Mouse (Mus musculus) embryonic facial prominence, embryonic 11.5 days (tissue): ENCODE data around the gene Psme1. TPM values are rescaled to one million over a fixed set of nuclear protein-coding genes. Genes with fewer than 3 reads are reported as not detected.
A peak's percentile ranks its signal among the peaks of the same experiment; 100 is the strongest.

ENCODE experiments used
- ATAC-seq: fragments of 200-750 bp; cut with Nextera tagmentation; replicated peaks from 2 replicates; pipeline ENCODE4 v1.8.0; 2017; ENCODE audit warnings: low read depth; ENCODE audit not compliant: insufficient number of reproducible peaks, low FRiP score, low TSS enrichment
- DNase-seq: peaks from one replicate; pipeline ENCODE4 v3.0.0-alpha.2; 2015; ENCODE audit warnings: low spot score
- H3K27ac ChIP-seq: fragments of 300-500 bp; sonication (generic); replicated peaks from 2 replicates; pipeline ENCODE4 v1.5.1; 2014; ENCODE audit warnings: mild to moderate bottlenecking, low read depth, low read length, control low read depth
- H3K27me3 ChIP-seq: fragments of 300-500 bp; sonication (generic); 2 replicates; pipeline ENCODE4 v1.6.1; 2014; ENCODE audit warnings: mild to moderate bottlenecking, low read length, moderate library complexity, mixed read lengths; ENCODE audit not compliant: control insufficient read depth, insufficient read depth
- H3K36me3 ChIP-seq: fragments of 300-500 bp; sonication (generic); replicated peaks from 2 replicates; pipeline ENCODE4 v1.6.1; 2014; ENCODE audit warnings: low read depth, mild to moderate bottlenecking, low read length, moderate library complexity, mixed read lengths; ENCODE audit not compliant: control insufficient read depth, insufficient read depth
- H3K4me1 ChIP-seq: fragments of 300-500 bp; sonication (generic); 2 replicates; pipeline ENCODE4 v1.6.1; 2014; ENCODE audit warnings: low read length, mixed read lengths; ENCODE audit not compliant: control insufficient read depth, insufficient read depth
- H3K4me2 ChIP-seq: fragments of 300-500 bp; sonication (generic); 2 replicates; pipeline ENCODE4 v1.6.1; 2014; ENCODE audit warnings: low read depth, mild to moderate bottlenecking, control low read depth, low read length, moderate library complexity
- H3K4me3 ChIP-seq: fragments of 300-500 bp; sonication (generic); 2 replicates; pipeline ENCODE4 v1.5.1; 2014; ENCODE audit warnings: low read depth, low read length, control low read depth
- H3K9ac ChIP-seq: fragments of 300-500 bp; sonication (generic); replicated peaks from 2 replicates; pipeline ENCODE4 v1.6.1; 2014; ENCODE audit warnings: mild to moderate bottlenecking, control low read depth, low read length
- H3K9me3 ChIP-seq: fragments of 300-500 bp; sonication (generic); replicated peaks from 2 replicates; pipeline ENCODE4 v1.6.1; 2016; ENCODE audit warnings: mild to moderate bottlenecking, low read length, inconsistent platforms, mixed read lengths; ENCODE audit not compliant: control insufficient read depth
- WGBS: fragments of 180-500 bp; shearing (Covaris S2); extraction: QIAGEN DNeasy Blood & Tissue Kit; methylation state at CpG from one replicate; pipeline ENCODE4 v1.1.7; 2014; 5-methylcytosine and 5-hydroxymethylcytosine counted together
- polyA plus RNA-seq: library from polyadenylated mRNA; unstranded; fragments of >200 nt; fragmentation: Nextera tagmentation; extraction: Ambion mirVana; gene quantifications from 2 replicates; pipeline ENCODE4 v1.2.1, GENCODE M21; 2014

Psme1 gene
- polyA plus RNA-seq, 1 experiment from 2014 or later: 139 TPM

DNA sequence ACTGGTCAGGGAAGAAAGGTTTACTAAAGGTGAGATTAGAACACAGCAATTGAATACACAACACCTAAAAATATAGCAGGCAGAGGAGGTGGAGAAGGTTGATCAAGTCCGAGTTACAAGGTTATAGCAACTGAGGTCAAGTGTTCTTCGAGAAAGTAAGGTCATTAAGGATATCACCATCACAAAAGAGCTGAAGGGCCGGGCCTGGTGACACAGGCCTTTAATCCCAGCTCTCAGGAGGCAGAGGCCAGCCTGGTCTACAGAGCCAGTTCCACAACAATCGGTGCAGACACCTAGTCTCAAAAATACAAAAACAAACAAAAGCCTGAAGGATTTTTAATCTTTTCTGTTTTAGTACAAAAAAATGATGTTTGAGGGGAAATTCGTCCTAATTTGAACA, 26.6 kb upstream of the Psme1 start:
- H3K27me3 ChIP-seq: no peaks in the 10 kb centered on the region
- no peaks in the 10 kb centered on the region for H3K4me1 ChIP-seq
- no peak overlapping the region for H3K4me3 ChIP-seq
- no peaks in the 10 kb centered on the region for H3K9me3 ChIP-seq
- WGBS: 74% methylated on average over 5 of the region's 5 CpGs
- H3K4me2 ChIP-seq: no peak overlapping the region
- DNase-seq: no peak
- ATAC-seq: no peak
- no peak overlapping the region for H3K9ac ChIP-seq
- H3K36me3 ChIP-seq: no peaks in the 10 kb centered on the region; the same call in 1 of the 2 replicates
- H3K27ac ChIP-seq: no peak overlapping the region

DNA sequence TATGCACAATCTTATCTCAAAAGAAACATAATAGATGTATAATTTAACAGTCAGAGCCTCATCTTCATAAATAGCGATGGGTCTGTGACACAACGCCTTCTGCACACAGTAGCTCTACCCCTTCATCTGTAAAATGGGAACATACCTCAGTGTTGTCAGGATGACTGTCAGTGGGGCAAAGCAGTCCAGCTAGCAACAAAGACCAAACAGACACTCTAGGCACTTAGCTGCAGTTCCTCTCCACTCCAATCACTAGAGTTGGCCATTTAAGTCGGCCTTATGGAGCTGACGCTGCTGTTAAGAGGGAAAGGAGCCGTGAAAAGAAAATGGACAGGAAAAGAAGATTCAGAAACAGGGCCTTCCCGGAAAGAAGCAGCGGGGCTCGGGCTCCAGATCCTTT, 26.1 kb upstream of the Psme1 start:
- no peaks in the 10 kb centered on the region; the same call in 1 of the 2 replicates for H3K36me3 ChIP-seq
- no peak overlapping the region for H3K4me3 ChIP-seq
- no peak overlapping the region for H3K4me2 ChIP-seq
- ATAC-seq (no peak), DNase-seq (no peak)
- no peak overlapping the region for H3K9ac ChIP-seq
- H3K27me3 ChIP-seq: no peaks in the 10 kb centered on the region
- H3K4me1 ChIP-seq: no peaks in the 10 kb centered on the region
- no peak overlapping the region for H3K27ac ChIP-seq
- WGBS: 92% methylated on average over 8 of the region's 8 CpGs
- H3K9me3 ChIP-seq: no peaks in the 10 kb centered on the region

DNA sequence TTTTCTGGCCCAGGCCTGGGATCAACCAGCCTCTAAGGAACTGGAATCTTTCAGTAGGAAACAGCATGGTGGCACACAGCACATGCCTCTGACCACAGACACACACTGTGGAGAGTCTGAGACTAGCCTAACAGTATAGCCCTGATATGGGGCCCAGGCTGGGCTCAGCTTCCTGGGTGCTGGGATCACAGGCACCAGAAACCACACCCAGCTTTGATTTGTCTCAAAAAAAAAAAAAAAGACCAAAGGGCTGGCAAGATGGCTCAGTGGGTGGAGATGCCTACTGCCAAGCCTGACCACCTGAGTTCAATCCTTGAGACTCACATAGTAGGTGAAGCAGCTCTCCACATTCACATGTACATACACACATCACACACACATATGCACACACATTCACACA, 23.3 kb upstream of the Psme1 start:
- Histone ChIP-seq H3K36me3 (no peaks in the 10 kb centered on the region), H3K27me3 (no peaks in the 10 kb centered on the region), H3K4me2 (no peak overlapping the region), H3K9ac (no peak overlapping the region), H3K9me3 (no peaks in the 10 kb centered on the region), H3K4me1 (no peaks in the 10 kb centered on the region), H3K4me3 (no peak overlapping the region), H3K27ac (no peak overlapping the region)
- no peak for DNase-seq
- ATAC-seq: no peak

DNA sequence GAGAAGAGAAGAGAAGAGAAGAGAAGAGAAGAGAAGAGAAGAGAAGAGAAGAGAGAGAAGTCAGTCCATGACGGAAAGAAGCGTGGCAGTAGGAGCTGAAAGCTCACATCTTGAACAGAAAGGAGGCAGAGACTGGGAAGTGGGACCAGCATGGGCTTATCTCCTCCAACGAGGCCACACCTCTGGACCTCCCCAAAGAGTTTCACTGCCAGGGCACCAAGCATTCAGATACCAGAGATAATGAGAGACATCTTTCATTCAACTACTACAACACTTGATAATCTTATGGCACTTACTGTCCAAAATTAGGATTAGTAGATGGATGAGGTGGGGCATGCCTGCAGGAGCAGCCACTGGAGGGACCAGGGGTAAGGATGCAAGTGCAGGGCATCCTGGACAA, 22.1 kb upstream of the Psme1 start:
- H3K27ac ChIP-seq: no peak overlapping the region
- no peak overlapping the region for H3K9ac ChIP-seq
- no peak for DNase-seq
- WGBS: 73% methylated on average over 3 of the region's 3 CpGs
- no peaks in the 10 kb centered on the region for H3K36me3 ChIP-seq
- H3K4me1 ChIP-seq: no peaks in the 10 kb centered on the region
- no peak for ATAC-seq
- no peaks in the 10 kb centered on the region for H3K27me3 ChIP-seq
- H3K4me3 ChIP-seq: no peak overlapping the region
- H3K9me3 ChIP-seq: no peaks in the 10 kb centered on the region
- H3K4me2 ChIP-seq: no peak overlapping the region

DNA sequence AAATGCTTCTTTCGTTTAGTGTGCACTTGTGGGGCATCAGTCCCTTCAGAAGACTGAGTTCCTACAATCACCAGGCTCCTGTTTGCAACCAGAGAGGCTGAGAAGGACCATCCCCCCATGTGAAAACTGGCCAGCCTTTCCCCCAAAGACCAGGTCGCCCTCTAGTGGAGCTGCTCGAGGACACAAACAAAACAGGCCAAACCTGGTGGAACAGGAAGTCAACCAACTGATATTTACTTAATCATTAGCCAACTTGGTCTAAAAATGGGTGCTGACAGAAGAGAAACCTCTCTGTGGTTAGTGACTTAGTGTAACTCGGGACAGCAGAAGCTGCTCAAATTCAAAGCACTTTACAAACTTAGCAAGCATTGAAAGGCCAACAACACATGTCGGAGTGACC, 20.9 kb upstream of the Psme1 start:
- no peak overlapping the region for H3K27ac ChIP-seq
- peaks cover 4% of the 10 kb centered on the region; the same call in 1 of the 2 replicates for H3K4me1 ChIP-seq
- ATAC-seq (no peak), DNase-seq (peak; percentile 77)
- H3K36me3 ChIP-seq: no peaks in the 10 kb centered on the region
- no peaks in the 10 kb centered on the region for H3K9me3 ChIP-seq
- H3K4me2 ChIP-seq: no peak overlapping the region
- no peak overlapping the region for H3K9ac ChIP-seq
- H3K27me3 ChIP-seq: no peaks in the 10 kb centered on the region
- no peak overlapping the region for H3K4me3 ChIP-seq
- 28% methylated on average over 5 of the region's 5 CpGs for whole genome bisulfite sequencing

DNA sequence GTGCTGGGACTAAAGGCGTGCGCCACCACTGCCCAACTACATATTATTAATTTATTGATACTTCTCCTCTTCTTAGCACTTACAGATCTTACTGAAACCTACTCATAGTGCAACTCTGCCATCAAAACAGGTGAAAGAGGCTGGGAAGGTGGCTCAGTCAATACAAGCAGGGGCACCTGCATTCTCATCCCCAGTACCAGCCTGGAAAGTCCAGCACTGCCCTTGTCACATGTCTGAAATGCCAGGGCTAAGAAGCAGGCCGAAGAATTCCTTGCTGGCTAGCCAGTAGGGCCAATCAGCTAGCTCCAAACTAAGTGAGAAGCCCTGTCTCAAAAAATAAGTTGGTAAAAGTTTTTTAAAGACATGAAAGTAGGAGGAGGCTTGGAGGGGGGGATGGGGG, 20.3 kb upstream of the Psme1 start:
- WGBS: 93% methylated on average over 3 of the region's 3 CpGs

DNA sequence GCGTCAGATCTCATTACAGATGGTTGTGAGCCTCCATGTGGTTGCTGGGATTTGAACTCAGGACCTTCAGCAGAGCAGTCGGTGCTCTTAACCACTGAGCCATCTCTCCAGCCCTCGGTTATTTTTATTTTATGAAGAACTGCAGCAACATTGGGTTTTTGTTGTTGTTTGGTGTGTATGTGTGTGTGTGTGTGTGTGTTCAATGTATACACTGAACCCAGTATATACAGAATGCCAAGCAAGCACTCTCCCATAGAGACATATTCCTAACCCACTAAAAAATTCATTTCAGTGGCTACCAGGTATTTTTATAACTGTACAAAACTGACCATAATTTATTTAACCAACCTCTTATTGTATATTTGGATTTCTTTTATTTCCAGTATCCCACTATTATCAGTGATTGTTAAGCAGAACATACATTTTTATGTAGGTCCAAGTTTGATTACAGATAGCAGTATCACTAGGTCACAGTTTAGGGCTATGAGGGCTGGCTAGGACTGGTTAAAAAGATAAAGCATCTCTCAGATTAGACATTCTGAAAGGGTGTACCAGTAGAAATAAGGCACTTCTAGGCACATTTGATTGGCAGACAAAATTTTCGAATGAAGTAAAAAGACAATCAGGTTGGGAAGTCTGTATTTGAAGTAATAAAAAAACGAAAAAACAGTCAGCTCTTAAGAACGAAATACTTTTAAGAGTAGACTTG, 19.0 kb upstream of the Psme1 start:
- 58% methylated on average over 6 of the region's 6 CpGs for WGBS
- Histone ChIP-seq H3K36me3 (no peaks in the 10 kb centered on the region), H3K4me1 (peaks cover 4% of the 10 kb centered on the region; the same call in 1 of the 2 replicates), H3K9ac (no peak overlapping the region), H3K27me3 (no peaks in the 10 kb centered on the region), H3K9me3 (no peaks in the 10 kb centered on the region), H3K4me2 (peak overlapping the region; percentile 64; the same call in 1 of the 2 replicates), H3K4me3 (peak overlapping the region; percentile 56), H3K27ac (peak overlapping the region; percentile 90; the same call in 1 of the 2 replicates)
- DNase-seq (no peak), ATAC-seq (no peak)

More for the DNA sequence above, 20.3 kb upstream of the Psme1 start:
- Histone ChIP-seq H3K4me2 (no peak overlapping the region), H3K9me3 (no peaks in the 10 kb centered on the region), H3K27ac (no peak overlapping the region), H3K9ac (no peak overlapping the region), H3K4me3 (no peak overlapping the region), H3K27me3 (no peaks in the 10 kb centered on the region), H3K36me3 (no peaks in the 10 kb centered on the region), H3K4me1 (peaks cover 4% of the 10 kb centered on the region; the same call in 1 of the 2 replicates)
- DNase-seq (no peak), ATAC-seq (no peak)

DNA sequence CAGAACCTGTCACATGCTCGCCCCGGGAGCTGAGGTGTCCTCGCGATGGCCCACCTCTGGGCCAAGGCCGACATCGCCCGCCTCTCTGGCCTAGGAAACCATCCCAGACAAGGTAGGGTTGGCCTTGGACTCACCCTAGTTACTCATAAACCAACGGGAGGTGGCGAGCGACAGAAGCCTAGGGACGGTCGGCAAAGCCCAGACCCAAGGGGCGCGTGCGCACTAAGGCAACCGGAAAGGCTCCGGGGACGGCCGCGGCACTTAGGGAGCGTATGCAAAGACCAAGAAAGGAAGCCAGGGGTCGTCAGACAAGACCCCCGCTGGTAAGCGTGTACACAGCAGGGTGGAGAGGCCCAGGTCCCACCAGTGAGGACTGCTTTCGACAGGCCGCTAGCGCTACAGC, 18.1 kb upstream of the Psme1 start, which contains the start of gene Dcaf11:
Gene Dcaf11 (plus strand): TSS at position 208 of the 403 bp plus-strand sequence.
- Histone ChIP-seq H3K9ac (peak within 1 kb of the TSS; percentile 77), H3K4me2 (peak within 1 kb of the TSS; percentile 64), H3K9me3 (no peaks in the 10 kb centered on the region), H3K36me3 (no peaks in the 10 kb centered on the region; the same call in 1 of the 2 replicates), H3K4me1 (peaks cover 4% of the 10 kb centered on the region; the same call in 1 of the 2 replicates), H3K27me3 (no peaks in the 10 kb centered on the region), H3K4me3 (peak within 1 kb of the TSS; percentile 56), H3K27ac (peak within 1 kb of the TSS; percentile 90)
- ATAC-seq (peak; percentile 86), DNase-seq (peak; percentile 96)
- under 1% methylated on average over 27 of the region's 27 CpGs for WGBS
